Mouse (Mus musculus): ENCODE data around the gene Pld2. TPM values are rescaled to one million over a fixed set of nuclear protein-coding genes. Genes with fewer than 3 reads are reported as not detected.

Pld2 gene
- polyA plus RNA-seq, 1 experiment, result 10.2 TPM

- Histone ChIP-seq H3ac (ENCODE audit: control insufficient read depth, insufficient read length) (no peak overlapping the region), H3K4me2 (ENCODE audit: low read depth) (no peak overlapping the region), H3K4me3 (no peak overlapping the region), H3K79me2 (ENCODE audit: control insufficient read depth, insufficient read depth) (no peaks in the 10 kb centered on the region), H3K27me3 (ENCODE audit: control insufficient read depth, insufficient read depth, insufficient read length) (no peaks in the 10 kb centered on the region), H3K36me3 (ENCODE audit: control insufficient read depth, insufficient read depth) (peaks cover 4% of the 10 kb centered on the region)
- TF ChIP-seq POLR2AphosphoS2 (IDR thresholded peaks at IDR 0.05; ENCODE audit: insufficient read length, low read depth) (no peak), MYOG (IDR thresholded peaks at IDR 0.05; ENCODE audit: control insufficient read depth in 1 of 3, insufficient read depth in 1 of 3, insufficient read length in 2 of 3, low read depth in 2 of 3) (no peak), MAX (IDR thresholded peaks at IDR 0.05; ENCODE audit: low read depth) (no peak), POLR2A (IDR thresholded peaks at IDR 0.05; ENCODE audit: insufficient read length, low read depth) (no peak), CEBPB (IDR thresholded peaks at IDR 0.05; ENCODE audit: insufficient read depth, poor library complexity, severe bottlenecking) (no peak), USF1 (IDR thresholded peaks at IDR 0.05; ENCODE audit: low read depth) (no peak), TCF12 (IDR thresholded peaks at IDR 0.05; ENCODE audit: insufficient read depth, poor library complexity, severe bottlenecking) (no peak), REST (IDR thresholded peaks at IDR 0.05; ENCODE audit: insufficient read depth, insufficient read length) (no peak), TCF3 (IDR thresholded peaks at IDR 0.05; ENCODE audit: insufficient read length, low read depth) (no peak), MYOD1 (IDR thresholded peaks at IDR 0.05; ENCODE audit: control insufficient read depth in 1 of 3, insufficient read length in 2 of 3, low read depth in 2 of 3) (no peak), E2F4 (IDR thresholded peaks at IDR 0.05; ENCODE audit: insufficient read depth) (no peak), SRF (IDR thresholded peaks at IDR 0.05; ENCODE audit: control insufficient read depth, insufficient read length, low read depth) (no peak)
Measured at GRCm38 (mm10) chr11:70598451-70598953, 58.6 kb downstream of the Pld2 start.

- H3ac ChIP-seq (ENCODE audit: control insufficient read depth, insufficient read length), result no peak overlapping the region
- no peaks in the 10 kb centered on the region for H3K27me3 ChIP-seq (ENCODE audit: control insufficient read depth, insufficient read depth, insufficient read length)
- TF ChIP-seq CEBPB (IDR thresholded peaks at IDR 0.05; ENCODE audit: insufficient read depth, poor library complexity, severe bottlenecking) (no peak), REST (IDR thresholded peaks at IDR 0.05; ENCODE audit: insufficient read depth, insufficient read length) (no peak), MYOG (IDR thresholded peaks at IDR 0.05; ENCODE audit: control insufficient read depth in 1 of 3, insufficient read depth in 1 of 3, insufficient read length in 2 of 3, low read depth in 2 of 3) (no peak), SRF (IDR thresholded peaks at IDR 0.05; ENCODE audit: control insufficient read depth, insufficient read length, low read depth) (no peak)
- no peaks in the 10 kb centered on the region for H3K79me2 ChIP-seq (ENCODE audit: control insufficient read depth, insufficient read depth)
- H3K36me3 ChIP-seq (ENCODE audit: control insufficient read depth, insufficient read depth), result peaks cover 4% of the 10 kb centered on the region
- no peak overlapping the region for H3K4me3 ChIP-seq
- H3K4me2 ChIP-seq (ENCODE audit: low read depth), result no peak overlapping the region
Measured at GRCm38 (mm10) chr11:70605024-70605566, 65.2 kb downstream of the Pld2 start.

GRCm38 (mm10) chr11:70606717-70607116, 66.9 kb downstream of the Pld2 start:
- H3ac ChIP-seq (ENCODE audit: control insufficient read depth, insufficient read length), result no peak overlapping the region
- no peaks in the 10 kb centered on the region for H3K79me2 ChIP-seq (ENCODE audit: control insufficient read depth, insufficient read depth)
- TF ChIP-seq MYOG (IDR thresholded peaks at IDR 0.05; ENCODE audit: control insufficient read depth in 1 of 3, insufficient read depth in 1 of 3, insufficient read length in 2 of 3, low read depth in 2 of 3) (peak in 1 of 3 experiments; percentile 39), SRF (IDR thresholded peaks at IDR 0.05; ENCODE audit: control insufficient read depth, insufficient read length, low read depth) (no peak), MYOD1 (IDR thresholded peaks at IDR 0.05; ENCODE audit: control insufficient read depth in 1 of 3, insufficient read length in 2 of 3, low read depth in 2 of 3) (peak in 2 of 3 experiments; percentile 12 to 52), REST (IDR thresholded peaks at IDR 0.05; ENCODE audit: insufficient read depth, insufficient read length) (no peak), POLR2A (IDR thresholded peaks at IDR 0.05; ENCODE audit: insufficient read length, low read depth) (no peak)
- no peak overlapping the region for H3K4me3 ChIP-seq
- H3K4me2 ChIP-seq (ENCODE audit: low read depth), result no peak overlapping the region
- H3K36me3 ChIP-seq (ENCODE audit: control insufficient read depth, insufficient read depth), result peaks cover 2% of the 10 kb centered on the region
- H3K27me3 ChIP-seq (ENCODE audit: control insufficient read depth, insufficient read depth, insufficient read length), result no peaks in the 10 kb centered on the region

GRCm38 (mm10) chr11:70607611-70608010, 67.7 kb downstream of the Pld2 start:
- H3K36me3 ChIP-seq (ENCODE audit: control insufficient read depth, insufficient read depth), result peaks cover 6% of the 10 kb centered on the region
- TF ChIP-seq TCF12 (IDR thresholded peaks at IDR 0.05; ENCODE audit: insufficient read depth, poor library complexity, severe bottlenecking) (no peak), SRF (IDR thresholded peaks at IDR 0.05; ENCODE audit: control insufficient read depth, insufficient read length, low read depth) (no peak), E2F4 (IDR thresholded peaks at IDR 0.05; ENCODE audit: insufficient read depth) (no peak), MAX (IDR thresholded peaks at IDR 0.05; ENCODE audit: low read depth) (no peak), MYOG (IDR thresholded peaks at IDR 0.05; ENCODE audit: control insufficient read depth in 1 of 3, insufficient read depth in 1 of 3, insufficient read length in 2 of 3, low read depth in 2 of 3) (no peak), TCF3 (IDR thresholded peaks at IDR 0.05; ENCODE audit: insufficient read length, low read depth) (no peak), MYOD1 (IDR thresholded peaks at IDR 0.05; ENCODE audit: control insufficient read depth in 1 of 3, insufficient read length in 2 of 3, low read depth in 2 of 3) (no peak)
- H3K4me2 ChIP-seq (ENCODE audit: low read depth), result no peak overlapping the region
- no peak overlapping the region for H3K4me3 ChIP-seq
- H3ac ChIP-seq (ENCODE audit: control insufficient read depth, insufficient read length), result no peak overlapping the region
- no peaks in the 10 kb centered on the region for H3K27me3 ChIP-seq (ENCODE audit: control insufficient read depth, insufficient read depth, insufficient read length)
- H3K79me2 ChIP-seq (ENCODE audit: control insufficient read depth, insufficient read depth), result no peaks in the 10 kb centered on the region

Other genes with a start within 250 kb of the Pld2 start
- not detected for gene Alox12e, start 217.4 kb upstream of the Pld2 start, polyA plus RNA-seq (2012; fragmentation: generic; extraction: Trizol)
- gene Alox15, start 188.0 kb upstream of the Pld2 start, polyA plus RNA-seq (2012; fragmentation: generic; extraction: Trizol), result not detected
- 26.5 TPM for gene Pelp1, start 130.0 kb upstream of the Pld2 start, polyA plus RNA-seq (2012; fragmentation: generic; extraction: Trizol)
- gene Arrb2, start 107.4 kb upstream of the Pld2 start, polyA plus RNA-seq (2012; fragmentation: generic; extraction: Trizol), result 20.1 TPM
- gene Med11, start 88.1 kb upstream of the Pld2 start, polyA plus RNA-seq (2012; fragmentation: generic; extraction: Trizol), result 29.6 TPM
- not detected for gene Zmynd15, start 80.6 kb upstream of the Pld2 start, polyA plus RNA-seq (2012; fragmentation: generic; extraction: Trizol)
- 0.08 TPM for gene Cxcl16, start 80.1 kb upstream of the Pld2 start, polyA plus RNA-seq (2012; fragmentation: generic; extraction: Trizol)
- gene Tm4sf5, start 34.8 kb upstream of the Pld2 start, polyA plus RNA-seq (2012; fragmentation: generic; extraction: Trizol), result not detected
- not detected for gene Vmo1, start 25.4 kb upstream of the Pld2 start, polyA plus RNA-seq (2012; fragmentation: generic; extraction: Trizol)
- gene Gltpd2, start 20.9 kb upstream of the Pld2 start, polyA plus RNA-seq (2012; fragmentation: generic; extraction: Trizol), result not detected
- gene Psmb6, start 14.7 kb upstream of the Pld2 start, polyA plus RNA-seq (2012; fragmentation: generic; extraction: Trizol), result 575 TPM
- gene Gm40193, start 7.1 kb upstream of the Pld2 start, polyA plus RNA-seq (2012; fragmentation: generic; extraction: Trizol), result not detected
- 34.4 TPM for gene Mink1, start 22.8 kb downstream of the Pld2 start, polyA plus RNA-seq (2012; fragmentation: generic; extraction: Trizol)
- 0.10 TPM for gene 4930544D05Rik, start 75.8 kb downstream of the Pld2 start, polyA plus RNA-seq (2012; fragmentation: generic; extraction: Trizol)
- gene Chrne, start 79.2 kb downstream of the Pld2 start, polyA plus RNA-seq (2012; fragmentation: generic; extraction: Trizol), result 5.3 TPM
- gene Gp1ba, start 99.1 kb downstream of the Pld2 start, polyA plus RNA-seq (2012; fragmentation: generic; extraction: Trizol), result 0.22 TPM
- gene Rnf167, start 107.2 kb downstream of the Pld2 start, polyA plus RNA-seq (2012; fragmentation: generic; extraction: Trizol), result 16.7 TPM
- gene Slc25a11, start 107.4 kb downstream of the Pld2 start, polyA plus RNA-seq (2012; fragmentation: generic; extraction: Trizol), result 165 TPM
- 2,636 TPM for gene Pfn1, start 114.6 kb downstream of the Pld2 start, polyA plus RNA-seq (2012; fragmentation: generic; extraction: Trizol)
- 1,792 TPM for gene Eno3, start 117.1 kb downstream of the Pld2 start, polyA plus RNA-seq (2012; fragmentation: generic; extraction: Trizol)
- gene Spag7, start 129.4 kb downstream of the Pld2 start, polyA plus RNA-seq (2012; fragmentation: generic; extraction: Trizol), result 52.4 TPM
- 11.9 TPM for gene Camta2, start 148.0 kb downstream of the Pld2 start, polyA plus RNA-seq (2012; fragmentation: generic; extraction: Trizol)
- gene Inca1, start 160.1 kb downstream of the Pld2 start, polyA plus RNA-seq (2012; fragmentation: generic; extraction: Trizol), result 1.1 TPM
- 96.3 TPM for gene Kif1c, start 160.5 kb downstream of the Pld2 start, polyA plus RNA-seq (2012; fragmentation: generic; extraction: Trizol)
- 2.7 TPM for gene Zfp3, start 224.1 kb downstream of the Pld2 start, polyA plus RNA-seq (2012; fragmentation: generic; extraction: Trizol)

Data from myocyte (in vitro differentiated cells).